Mouse (Mus musculus): Measurements from ENCODE around the gene Gm10964.

Gene Gm10964

DNA sequence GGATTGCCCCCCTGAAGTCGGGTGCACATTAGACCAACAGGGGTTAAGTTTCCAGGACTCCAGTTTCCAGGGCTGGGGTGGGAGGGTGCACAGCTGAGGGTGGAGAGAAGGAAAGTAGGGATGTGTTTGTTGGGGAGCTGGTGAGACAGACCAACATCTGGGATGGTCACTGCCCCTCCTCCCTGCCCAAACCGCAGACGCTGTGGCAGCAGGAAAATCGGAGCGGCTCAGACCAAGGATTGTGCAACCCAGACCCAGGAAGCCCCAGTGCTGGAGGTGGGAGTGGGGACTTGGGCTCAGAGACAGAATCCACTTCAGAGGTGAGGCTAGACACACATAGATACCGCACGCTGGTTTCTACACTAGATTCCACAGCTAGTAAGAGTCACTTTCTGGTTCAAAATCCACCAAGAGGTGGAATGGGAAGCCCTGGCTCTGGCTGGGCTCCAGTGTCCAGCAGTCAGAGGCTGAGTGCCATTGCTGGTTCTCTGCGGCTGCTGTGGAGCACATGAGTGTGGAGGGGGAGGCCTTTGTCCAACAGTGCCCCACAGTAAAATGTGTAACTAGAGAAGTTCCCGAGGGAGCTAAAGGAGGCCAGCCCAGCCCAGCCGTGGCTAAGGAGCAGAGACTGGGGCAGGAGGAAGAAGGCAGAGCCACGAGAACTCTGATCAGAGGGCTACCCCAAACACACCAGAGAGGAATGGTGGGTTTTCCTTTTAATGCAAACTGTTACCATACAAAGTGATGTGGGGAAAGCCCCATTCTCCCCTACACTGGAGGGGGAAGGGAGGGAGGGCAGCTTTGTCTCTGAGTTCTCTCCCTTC is 4.3 kb upstream of the Gm10964 start:
- no peak for DNase-seq

DNA sequence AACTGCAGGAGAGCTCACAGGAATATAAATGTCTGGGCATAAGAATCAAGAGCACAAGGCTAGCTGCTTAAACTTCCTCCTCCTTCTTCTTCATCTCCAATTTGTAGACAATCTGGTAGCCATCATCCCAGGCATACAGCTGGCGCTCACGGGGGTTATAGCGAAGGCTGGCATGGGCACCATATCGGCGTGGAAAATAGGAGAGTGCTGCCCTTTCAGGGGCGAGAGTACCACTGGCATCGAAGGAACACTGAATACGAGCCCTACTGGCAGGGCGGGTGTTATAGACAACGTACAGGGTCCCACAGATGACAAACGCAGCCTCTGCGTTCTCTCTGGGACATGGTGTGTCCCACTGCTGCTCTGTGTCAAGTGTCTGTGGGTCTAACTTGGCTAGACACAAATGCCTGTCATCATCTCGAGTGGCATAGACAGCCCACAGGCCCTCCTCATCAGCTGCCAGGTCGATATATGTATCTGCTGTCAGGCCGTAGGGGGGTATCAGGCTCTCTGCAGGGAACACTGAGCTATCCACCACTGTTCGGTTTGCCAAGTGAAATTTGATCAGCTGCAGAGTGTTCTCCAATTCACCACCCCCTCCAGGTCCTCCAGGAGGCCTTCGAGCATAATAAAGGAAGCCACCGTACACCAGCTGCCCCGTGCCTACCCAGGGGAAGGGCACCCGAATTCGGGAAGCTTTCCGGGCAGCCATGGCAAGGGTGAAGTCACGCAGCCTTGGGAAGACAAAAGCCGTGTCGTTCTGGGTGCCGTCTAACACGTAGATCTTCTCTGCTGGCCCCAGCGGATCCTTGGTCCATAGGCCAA is 3.2 kb upstream of the Gm10964 start:
- no peak for DNase-seq

DNA sequence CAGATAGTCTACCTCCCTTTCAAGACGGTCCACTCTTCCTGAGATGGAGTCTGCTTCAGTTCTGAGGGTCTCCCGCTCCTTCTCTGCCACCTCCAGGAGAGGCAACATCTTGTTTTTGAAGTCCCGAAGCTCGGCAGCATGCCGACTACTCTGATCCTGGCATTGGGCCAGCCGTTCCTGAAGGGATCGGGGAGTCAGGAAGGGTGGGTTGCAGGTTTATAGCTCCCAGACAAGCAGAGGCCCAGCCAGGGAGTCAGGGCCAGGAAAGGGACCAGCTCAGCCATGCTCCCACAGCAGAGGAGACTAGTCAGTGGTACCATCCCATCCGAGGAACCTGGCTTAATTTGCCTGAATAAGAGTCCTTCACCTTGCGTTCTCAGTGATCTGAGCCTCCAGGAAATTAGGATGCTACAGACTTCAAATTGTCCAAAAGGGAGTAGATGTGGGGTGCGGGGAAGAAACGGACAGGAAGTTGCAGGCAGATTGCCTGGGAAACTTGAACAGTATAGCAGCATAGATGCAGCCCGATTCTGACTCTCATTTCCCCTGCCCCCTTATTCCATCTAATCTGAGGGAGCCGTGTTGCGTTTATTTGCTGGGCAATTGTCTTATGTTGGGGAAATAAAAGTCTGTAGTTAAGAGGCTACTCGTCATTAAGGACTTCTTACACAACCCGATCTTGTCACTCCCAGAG is 2.0 kb upstream of the Gm10964 start:
- DNase-seq = no peak

DNA sequence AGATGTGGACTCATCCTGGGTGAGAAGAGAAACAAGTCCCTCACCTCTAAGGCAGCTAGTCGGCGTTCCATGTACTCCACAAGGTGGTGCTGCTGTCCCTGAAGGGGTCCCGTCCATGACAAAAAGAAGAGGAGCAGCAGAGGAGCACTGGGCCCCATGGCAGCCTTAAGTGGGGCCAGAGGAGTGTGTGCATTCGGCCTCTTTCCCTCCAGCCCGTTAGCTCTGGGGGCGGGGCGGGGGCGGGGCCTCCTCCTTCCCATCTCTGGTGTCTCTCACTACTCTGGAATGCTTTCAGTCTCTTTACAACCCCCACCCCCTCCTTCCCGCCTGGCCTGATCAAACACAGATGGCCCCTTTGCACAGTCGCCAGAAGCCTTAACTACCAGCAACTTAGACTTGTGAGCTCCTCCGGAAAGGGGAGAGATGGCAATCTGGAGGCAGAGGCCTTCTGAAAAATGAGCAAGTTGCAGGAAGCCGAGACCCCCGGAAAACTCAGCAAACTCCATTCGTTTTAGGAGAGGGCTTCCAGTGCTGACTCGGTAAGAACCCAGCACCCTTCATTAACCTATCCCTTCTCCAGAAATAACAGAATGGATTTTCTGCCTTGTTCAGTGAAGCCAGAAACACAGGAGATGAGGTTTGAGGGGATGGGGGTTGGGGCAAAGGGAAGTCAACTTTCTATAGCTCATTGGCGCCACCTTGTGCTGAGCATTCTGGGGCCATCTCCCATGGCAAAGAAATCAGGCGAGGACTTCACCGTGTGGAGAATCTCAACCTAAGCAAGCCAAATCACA is 1.2 kb upstream of the Gm10964 start, which contains the start of gene Olfml3:
TSS of gene Olfml3 (minus strand) at position 224 of the 794 bp plus-strand sequence.
- DNase-seq = peak; percentile 86

- no peak for DNase-seq
These were observed 1.2 kb downstream of the Gm10964 start for GRCm38 (mm10) chr3:103740342-103740741.

DNA sequence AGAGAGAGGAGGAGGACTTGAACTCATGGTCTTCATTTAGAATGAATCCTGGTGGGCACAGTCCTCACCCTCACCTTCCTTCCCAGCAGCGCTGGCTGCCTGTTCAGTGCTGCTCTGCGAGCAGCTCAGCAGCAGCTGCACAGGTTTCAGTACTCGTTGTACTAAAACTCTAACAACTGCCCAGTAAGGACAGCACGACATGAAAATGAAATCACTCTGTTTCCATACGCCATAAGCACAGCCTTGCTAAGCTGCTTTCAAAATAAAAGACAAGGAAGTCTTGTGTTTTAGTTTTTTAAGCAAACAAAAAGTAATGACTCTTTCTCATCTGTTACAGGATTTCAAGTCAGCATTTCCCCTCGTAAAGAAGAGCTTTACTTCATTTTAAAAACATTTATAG is 4.0 kb downstream of the Gm10964 start:
- no peak for DNase-seq

DNA sequence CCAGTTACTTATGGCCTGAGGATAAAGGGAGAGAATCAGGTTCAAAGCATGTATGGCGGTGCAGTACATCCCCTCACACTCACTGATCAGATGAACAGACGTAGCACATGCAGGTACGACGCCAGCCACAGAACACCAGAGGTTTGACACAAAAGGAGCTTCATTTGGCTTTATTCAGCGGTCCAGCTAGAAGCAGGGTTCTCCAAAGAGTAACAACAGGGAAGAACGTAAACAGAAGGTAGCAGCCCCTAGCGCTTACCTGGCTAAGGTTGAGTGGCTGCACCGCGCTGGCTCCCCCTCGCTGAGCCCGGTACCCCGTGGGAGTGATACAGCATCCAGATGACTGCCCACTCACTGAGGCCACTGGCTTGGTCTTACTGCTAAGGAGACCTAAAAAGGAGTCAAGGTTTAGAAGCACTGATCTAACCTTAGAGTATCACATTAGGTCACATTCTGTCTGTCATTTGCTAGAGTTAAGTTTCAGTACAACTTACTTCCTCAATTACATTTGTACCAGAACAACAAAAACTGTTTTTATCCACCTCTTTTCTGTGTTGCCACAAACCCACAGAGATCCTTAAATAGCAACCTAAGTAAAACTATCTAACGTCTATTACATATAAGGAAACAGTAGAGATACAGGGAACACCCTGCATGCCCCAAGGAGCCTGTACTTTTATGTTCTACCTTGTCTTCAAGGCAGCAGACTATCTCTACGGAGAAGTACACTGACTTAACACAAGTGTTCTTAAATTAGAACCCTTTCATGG is 6.0 kb downstream of the Gm10964 start:
- no peak for DNase-seq

- DNase-seq = no peak
These were observed 7.5 kb downstream of the Gm10964 start for GRCm38 (mm10) chr3:103746711-103747110.

- DNase-seq = no peak
These were observed 12.4 kb downstream of the Gm10964 start for GRCm38 (mm10) chr3:103751558-103751957.

GRCm38 (mm10) chr3:103755351-103755750 is 16.2 kb downstream of the Gm10964 start:
- no peak for DNase-seq

DNA sequence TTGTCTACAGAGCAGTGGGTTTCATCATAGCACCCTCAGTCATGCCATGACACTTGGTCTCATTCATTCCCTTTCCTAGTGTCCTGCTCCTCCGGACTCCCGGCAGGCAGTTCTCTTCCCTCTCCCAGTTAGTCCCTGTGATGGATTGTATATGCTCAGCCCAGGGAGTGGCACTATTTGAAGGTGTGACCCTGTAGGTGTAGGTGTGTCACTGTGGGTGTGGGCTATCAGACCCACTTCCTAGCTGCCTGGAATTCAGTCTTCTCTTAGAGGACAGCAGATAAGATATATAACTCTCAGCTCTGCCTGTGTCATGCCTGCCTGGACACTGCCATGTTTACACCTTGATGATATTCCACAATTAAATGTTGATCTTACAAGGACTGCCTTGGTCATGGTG is 17.8 kb downstream of the Gm10964 start:
- no peak for DNase-seq

DNA sequence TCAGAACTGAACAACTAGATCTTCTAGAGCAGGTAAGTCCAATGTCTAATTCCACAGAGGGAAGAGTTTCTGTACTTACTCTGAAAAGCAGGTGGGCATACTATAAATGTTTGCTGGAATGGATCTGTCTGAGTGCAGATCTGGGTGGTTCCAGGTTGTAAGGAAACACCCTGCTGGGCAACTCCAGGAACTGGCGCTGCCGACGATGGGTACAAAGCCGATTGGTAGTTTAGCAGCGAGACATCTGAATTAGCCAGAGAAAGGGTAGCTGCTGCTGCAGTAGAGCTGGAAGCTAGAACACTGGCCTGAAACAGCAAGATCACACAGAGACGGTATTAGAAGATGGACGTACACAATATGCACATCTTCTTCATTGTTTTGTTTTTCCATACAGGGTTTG is 19.3 kb downstream of the Gm10964 start:
- DNase-seq = no peak

DNA sequence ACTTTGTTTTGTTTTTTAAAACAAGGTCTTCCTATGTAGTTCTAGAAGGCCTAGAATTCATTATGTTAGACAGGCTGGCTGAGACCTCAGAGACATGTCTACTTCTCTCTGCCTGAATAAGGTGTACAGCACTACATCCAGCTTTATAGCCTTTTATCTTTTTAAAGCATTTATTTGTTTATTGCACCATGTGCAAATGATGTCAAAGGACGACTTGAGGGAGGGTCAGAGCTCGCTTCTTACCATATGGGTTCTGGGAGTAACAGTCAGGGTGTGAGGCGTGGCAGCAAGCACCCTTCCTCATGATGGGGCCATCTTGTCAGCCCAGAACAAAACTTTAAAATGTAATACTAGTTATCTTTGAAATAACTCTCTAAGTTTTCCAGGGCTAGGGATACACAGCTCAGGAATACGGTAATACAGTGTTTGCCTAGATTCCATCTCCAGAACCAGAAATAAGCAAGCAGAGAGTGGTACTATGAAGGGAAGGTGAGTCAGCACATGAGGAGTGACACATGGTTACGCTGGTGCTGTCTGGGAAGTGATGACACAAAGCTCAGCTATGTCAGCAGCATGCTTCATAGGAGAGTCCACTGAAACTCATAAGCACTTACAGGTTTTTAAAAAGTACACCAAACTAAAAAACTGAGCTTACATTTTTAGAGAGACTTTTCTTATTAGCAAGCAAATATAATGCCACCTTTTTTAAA is 20.2 kb downstream of the Gm10964 start:
- no peak for DNase-seq

DNA sequence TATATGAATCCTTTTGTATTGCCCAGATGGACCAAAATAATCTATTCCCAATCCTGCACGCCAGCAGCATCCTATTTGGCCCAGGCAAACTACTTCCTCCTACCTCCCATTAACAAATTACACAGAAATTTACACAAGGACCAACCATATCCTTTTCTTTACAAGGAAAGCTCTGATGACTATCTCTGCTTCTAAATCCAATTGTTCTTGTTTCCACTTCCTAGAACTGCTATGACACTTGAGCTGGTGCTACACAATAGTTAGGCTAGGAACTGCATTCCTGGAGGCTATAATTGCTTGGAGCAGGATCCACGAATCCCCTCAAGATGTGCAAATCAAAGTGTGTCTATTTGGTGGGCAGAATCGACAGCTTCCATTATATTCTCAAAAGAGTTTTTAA is 27.6 kb downstream of the Gm10964 start:
- DNase-seq = no peak

DNA sequence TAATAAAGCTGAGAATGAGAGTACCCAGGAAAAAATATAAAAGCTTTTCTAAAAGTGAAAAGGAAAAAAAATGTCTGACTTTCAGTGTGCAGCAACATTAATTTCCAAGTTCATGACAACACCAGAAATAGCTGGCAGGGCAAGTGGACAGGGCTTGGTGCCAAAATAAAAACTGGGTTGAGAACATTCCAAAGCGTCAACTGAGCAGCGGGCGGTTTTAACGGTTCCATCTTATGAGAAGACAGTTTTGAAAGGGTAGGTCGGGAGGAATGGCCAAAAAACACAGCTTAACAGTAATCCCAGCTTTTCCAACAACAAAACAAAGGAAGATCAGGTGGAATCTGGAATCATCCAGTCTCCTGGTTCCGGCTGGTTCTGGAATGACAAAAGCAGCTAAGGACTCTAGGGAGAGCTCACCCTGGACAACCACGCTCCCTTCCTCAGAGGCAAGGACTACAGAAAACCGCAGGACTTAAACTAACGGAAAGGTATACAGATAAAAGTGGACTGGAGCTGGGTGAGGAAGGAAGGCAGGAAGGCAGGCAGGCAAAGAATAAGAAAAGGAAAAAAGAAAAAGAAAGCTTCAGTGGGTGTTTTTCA is 32.5 kb downstream of the Gm10964 start:
- DNase-seq = no peak

DNA sequence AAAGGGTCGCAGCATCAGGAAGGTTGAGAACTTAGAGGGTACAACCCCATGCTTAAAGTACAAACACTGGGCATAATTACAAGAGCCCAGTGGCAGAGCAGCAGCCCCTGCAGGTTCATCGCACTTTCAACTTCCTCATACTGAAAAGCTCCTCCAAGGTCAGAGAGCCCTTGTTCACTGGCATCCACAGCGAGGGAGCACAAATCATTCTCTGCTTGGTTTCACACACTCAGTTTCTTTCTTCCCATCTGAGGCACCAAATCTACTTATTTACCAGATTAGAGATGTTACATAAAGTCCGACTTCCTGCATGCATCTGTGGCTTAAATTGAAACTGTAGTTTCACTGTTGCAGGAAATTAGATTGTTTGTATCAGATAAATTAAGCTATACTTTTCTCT is 33.7 kb downstream of the Gm10964 start:
- no peak for DNase-seq

DNA sequence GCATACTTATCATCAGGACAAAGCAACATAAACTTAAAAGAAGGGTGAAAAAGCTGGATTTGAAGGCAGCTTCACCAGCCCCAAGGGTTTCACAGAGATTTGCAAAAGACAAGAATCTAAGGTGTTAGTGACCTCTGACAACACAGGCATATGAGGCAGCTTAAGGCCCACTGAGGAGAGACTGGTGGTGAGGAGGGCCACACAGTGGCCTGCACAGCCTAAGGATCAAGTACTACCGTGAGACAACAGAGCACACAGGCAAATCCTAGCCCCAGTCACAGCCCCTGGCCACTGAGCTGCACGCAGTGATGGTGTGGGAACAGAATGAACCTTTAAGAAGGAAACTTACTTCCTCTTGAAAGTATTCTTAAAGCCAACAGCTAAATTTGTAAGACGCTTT is 34.3 kb downstream of the Gm10964 start:
- no peak for DNase-seq

- DNase-seq = no peak
These were observed 34.8 kb downstream of the Gm10964 start for GRCm38 (mm10) chr3:103774009-103774408.

GRCm38 (mm10) chr3:103777940-103778339 is 38.8 kb downstream of the Gm10964 start:
- peak; percentile 20 for DNase-seq

- DNase-seq = no peak
These were observed 39.5 kb downstream of the Gm10964 start for GRCm38 (mm10) chr3:103778660-103779059.

DNA sequence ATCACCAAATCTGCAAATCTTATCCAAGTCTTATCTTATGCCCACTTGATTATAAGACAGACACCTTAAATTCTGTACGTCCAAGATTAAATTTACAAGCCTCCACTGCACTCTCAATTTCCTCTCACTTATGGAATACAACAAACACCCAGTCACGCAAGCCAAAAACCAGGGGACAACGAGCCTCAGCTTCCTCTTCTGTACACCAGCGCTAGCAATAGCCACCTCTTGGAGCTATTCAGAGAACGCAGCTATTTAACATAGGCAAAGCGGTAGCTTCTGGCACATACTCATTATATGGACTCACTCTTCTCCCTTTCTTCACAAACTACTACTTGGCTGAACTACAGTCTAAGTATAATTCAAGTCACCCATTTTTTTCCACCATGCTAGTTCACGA is 40.0 kb downstream of the Gm10964 start:
- DNase-seq = no peak
